Mouse (Mus musculus) MEL-GATA-1-ER (cell line): ENCODE measurements at regions not wholly inside any gene's neighbourhood (a gene's known extent, or its start where the extent isn't known, plus 50 kb on each side); places are given as distances from the start of the nearest gene placed in this dataset.

Experiments
- DNase-seq: peaks from one replicate; pipeline ENCODE4 v3.0.0-alpha.2; 2012; ENCODE audit warnings: low read depth; ENCODE audit errors: extremely low read depth

GRCm38 (mm10) chr10:16231821-16232220 lies 1491.2 kb upstream of the Cited2 start:
- DNase-seq: no peak

- no peak for DNase-seq
Observed at GRCm38 (mm10) chr10:16233612-16234106, 1489.4 kb upstream of the Cited2 start.

GRCm38 (mm10) chr10:16256329-16256728 lies 1466.7 kb upstream of the Cited2 start:
- no peak for DNase-seq

- no peak for DNase-seq
Observed at GRCm38 (mm10) chr10:16272786-16273185, 1450.2 kb upstream of the Cited2 start.

GRCm38 (mm10) chr10:16317026-16317425 lies 1406.0 kb upstream of the Cited2 start:
- no peak for DNase-seq

GRCm38 (mm10) chr10:16337546-16337945 lies 1385.5 kb upstream of the Cited2 start:
- DNase-seq: no peak

GRCm38 (mm10) chr10:16341496-16341895 lies 1381.5 kb upstream of the Cited2 start:
- no peak for DNase-seq

- DNase-seq: peak; percentile 6
Observed at GRCm38 (mm10) chr10:16364001-16364400, 1359.0 kb upstream of the Cited2 start.
